Mouse (Mus musculus): Measurements from ENCODE around the gene Gm49394.

DNA sequence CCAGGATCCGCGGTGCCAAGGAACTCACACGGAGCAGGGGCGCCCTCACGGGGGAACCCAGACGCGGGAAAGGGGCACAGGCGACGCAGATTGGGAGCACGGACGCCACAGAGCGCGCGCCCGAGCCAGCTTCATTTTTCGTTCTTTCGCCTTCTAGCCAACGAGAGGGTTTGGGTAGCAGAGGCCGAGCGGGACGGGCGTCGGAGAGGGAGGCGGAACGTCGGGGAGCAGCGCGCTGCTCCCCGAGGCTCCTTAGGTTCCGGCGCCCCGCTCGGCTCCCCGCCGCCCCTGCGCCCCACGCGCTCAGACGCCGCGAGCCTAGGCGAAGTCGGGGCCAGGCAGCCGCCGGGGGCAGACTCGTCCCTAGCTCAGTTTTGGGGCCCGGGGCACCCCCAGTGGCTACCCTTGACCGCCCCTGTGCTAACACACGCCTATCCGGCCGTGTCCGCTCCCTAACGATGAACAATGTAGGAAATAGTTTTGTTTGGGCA is 5.8 kb downstream of the Gm49394 start:
- no peak for TF ChIP-seq POLR2A (IDR thresholded peaks at IDR 0.05; ENCODE audit: borderline replicate concordance, insufficient read depth, low read length)
- no peak for TF ChIP-seq CTCF (IDR thresholded peaks at IDR 0.05; ENCODE audit: borderline replicate concordance, insufficient read depth, low read depth, low read length)
